Mouse (Mus musculus) lung, postnatal 36 days (tissue): ENCODE data around the gene Tbx20.

Experiments
- DNase-seq: peaks from one replicate; pipeline ENCODE4 v3.0.0; 2022; ENCODE audit warnings: mixed read lengths

Tbx20 gene

DNA sequence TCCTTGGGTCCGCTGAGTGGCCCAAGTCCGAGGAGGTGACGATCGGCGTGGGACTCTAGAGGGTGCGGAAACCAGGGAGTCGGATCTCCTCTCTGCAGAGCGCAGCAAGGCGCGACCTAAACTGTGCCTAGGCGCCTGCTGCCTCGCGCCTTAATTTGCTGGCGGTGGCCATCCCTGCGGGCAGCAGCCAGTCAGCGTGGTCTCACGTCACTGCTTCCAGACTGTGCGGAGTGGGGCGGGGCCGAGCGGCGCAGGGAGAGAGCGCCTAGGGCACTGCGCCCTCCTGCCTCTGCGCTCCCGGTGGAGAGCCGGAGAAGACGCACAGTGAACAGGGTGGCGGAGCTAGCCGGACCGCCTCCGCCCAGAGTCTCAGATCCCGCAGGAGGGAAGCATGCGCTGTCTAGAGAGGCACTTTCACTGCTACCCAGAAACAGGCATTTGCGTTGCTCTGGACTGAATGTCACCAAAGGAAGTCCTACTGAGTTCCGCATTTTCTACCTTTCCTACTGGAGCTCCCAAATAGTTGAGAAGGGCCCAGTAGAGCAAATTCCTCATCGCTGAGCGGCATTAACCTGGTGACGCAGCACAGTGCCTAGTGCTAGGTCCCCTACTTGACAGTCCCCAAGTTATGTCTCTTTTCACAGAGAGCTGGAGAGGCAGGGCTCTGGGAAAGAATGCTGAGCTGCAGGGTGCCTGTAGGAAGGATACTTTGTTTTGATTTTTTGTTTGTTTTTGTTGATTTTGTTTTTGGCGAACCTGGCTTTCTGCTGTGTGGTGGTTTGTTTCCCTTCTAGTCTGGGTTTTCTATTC lies at the start of gene Tbx20:
Gene Tbx20 (minus strand): TSS at position 144 of the 810 bp plus-strand sequence.
- DNase-seq = no peak

- no peak for DNase-seq
These were observed 44.4 kb upstream of the Tbx20 start for GRCm38 (mm10) chr9:24818511-24818910.

DNA sequence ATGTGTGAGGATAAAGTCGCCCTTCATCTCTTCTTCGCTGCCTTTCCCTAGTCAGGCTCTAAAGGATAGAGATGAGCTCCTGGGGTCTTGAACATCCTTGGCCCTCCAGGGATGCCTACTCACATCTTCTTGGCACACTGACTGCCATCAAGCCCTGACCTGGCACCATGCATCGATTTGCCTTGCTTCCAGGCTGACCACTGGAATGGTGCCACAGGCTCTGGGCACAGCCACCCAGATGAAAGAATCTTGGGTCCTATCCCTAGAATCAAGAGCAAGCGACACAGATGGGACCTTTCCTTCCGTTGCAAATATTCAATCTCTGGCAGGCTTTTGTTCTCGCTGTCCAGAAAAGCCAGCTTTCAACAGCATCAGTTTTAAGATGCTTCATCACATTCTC lies 38.4 kb upstream of the Tbx20 start:
- no peak for DNase-seq

GRCm38 (mm10) chr9:24792110-24792509 lies 18.0 kb upstream of the Tbx20 start:
- no peak for DNase-seq

DNA sequence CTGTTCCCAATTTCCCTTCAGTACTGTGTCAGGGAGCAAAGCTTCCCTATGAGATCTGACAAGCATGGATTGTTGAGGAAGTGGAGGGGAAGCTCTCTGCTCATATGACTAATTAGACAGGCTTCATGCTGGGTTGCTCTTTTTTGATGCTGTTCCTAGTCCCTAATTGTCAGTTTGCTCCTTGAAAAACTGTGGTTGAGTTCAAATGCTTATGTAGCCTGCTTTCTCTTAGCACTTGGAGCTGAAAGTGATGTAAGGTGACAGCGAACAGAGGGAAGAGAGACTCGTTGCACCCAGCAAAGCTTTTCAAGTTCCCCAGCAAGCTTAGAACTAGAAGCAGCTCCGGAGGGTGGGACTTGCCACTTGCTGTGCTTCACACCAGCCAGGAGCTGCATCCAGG lies 15.3 kb upstream of the Tbx20 start:
- DNase-seq = no peak

- DNase-seq = no peak
These were observed 8.2 kb upstream of the Tbx20 start for GRCm38 (mm10) chr9:24782338-24782737.

GRCm38 (mm10) chr9:24780929-24781441 lies 6.9 kb upstream of the Tbx20 start:
- no peak for DNase-seq

- DNase-seq = no peak
These were observed 6.4 kb upstream of the Tbx20 start for GRCm38 (mm10) chr9:24780391-24780928.

DNA sequence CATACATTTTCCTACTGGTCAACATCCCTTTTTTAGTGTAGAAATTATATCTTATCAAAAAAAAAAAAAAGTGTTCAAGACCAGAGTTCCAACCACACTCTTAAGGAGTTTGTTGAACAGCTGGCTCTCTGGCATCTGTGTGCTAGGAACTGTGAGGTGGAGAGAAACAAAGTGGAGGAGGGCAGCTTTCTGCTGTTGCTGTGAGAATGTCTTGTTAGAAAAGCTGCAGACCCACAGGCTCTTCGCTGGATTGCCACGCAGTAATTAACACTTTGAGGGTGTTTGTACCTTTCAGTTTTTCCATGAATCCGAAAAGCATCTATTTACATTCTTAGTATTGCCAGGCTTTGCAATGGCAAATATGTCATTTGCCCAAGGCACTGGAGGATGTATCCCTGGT lies 5.9 kb upstream of the Tbx20 start:
- DNase-seq = no peak

GRCm38 (mm10) chr9:24778571-24778970 lies 4.5 kb upstream of the Tbx20 start:
- DNase-seq = no peak

DNA sequence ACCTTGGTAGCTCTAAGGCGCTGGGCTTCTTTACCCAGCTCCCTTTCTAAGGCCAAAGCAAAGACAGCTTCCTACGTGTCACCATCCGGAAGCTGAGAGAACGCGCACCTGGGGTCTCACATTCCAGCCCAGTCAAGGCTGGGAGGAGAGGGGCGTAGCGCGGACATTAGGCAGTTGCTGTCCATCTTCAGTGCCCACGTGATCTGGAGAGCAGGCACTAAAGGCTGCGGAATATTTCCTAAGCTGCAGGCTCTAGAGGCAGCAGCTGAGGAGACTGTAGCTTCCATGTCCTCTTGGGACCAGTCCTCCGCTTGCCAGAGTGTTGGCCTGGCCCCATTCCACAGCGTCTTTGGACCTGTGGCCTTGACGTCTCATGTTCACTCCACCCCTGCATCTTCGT lies 3.9 kb upstream of the Tbx20 start:
- DNase-seq = no peak

DNA sequence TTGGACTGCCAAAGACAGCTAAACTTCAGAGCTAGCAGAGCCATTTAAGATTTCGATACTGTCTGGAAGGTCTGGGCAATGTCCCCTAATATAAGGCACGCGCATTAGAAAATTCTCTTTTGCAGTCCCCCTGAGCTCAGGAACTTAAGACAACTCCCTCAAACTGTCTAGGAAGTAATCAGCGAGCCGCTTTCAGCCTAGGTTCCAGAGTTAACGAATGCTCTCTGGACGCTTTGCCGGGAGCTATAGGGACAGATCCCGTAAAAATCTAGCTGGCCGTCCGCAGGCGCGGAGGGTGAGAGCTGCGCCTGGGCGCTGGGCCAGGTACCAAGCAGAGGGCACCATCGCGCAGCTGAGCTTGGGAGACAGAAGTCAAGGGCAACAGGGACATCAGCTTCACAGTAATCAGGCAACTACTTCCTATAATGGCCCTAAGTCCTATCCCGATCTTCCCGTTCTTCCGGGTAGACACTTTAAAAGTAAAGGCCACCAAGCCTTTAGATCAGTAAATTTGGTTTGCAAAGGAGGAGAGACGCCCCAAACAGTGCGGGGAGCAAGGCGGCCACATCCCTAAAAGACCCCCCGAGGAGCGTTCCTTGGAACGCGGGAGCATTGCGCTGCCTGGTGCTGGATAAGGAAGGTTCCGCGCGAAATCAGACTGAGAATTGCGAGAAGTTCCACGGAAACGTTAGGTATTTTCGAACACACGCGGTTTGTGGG lies 3.2 kb upstream of the Tbx20 start:
- DNase-seq = no peak

DNA sequence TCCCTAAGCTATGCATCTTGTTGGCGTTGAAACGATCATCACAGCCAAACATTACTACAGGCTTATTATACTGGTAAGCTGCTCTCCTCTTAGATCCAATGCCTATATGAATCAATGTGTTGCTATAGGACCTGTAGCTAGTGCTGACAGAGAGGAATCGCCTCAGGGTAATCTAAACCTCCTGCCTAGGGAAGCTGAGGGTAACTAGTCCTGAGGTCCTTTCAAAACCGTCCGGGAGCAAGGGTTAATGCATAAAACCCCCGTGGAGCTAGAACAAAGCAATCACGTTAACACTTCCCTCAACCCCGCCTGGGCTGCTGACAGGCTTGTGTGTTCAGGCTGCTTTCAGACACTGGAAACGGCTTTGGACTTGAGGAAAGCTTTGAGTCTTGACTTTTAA lies 2.4 kb upstream of the Tbx20 start:
- DNase-seq = no peak

- DNase-seq = no peak
These were observed 1.5 kb upstream of the Tbx20 start for GRCm38 (mm10) chr9:24775567-24775966.

GRCm38 (mm10) chr9:24775001-24775400 lies 898 bp upstream of the Tbx20 start:
- DNase-seq = no peak

DNA sequence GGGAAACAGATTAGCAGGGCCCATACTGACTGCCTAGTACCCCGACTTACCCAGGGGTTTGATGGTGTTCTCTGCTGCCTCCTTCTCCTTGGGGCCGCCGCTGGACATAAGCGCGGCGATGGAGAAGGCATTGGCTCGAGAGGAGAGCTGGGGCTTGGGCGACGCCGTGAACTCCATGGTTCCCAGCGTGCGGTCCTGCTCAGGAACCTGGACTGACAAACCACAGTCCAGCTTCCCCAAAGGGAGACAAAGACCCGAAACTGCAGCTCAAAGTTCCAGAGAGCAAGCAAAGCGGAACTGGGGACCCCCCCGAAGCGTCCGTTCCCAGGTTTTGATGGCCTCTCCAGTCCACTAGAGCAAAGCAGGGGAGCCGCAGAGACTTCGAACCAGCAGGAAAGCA lies 434 bp downstream of the Tbx20 start:
- DNase-seq = no peak

- DNase-seq = no peak
These were observed 932 bp downstream of the Tbx20 start for GRCm38 (mm10) chr9:24773171-24773570.

DNA sequence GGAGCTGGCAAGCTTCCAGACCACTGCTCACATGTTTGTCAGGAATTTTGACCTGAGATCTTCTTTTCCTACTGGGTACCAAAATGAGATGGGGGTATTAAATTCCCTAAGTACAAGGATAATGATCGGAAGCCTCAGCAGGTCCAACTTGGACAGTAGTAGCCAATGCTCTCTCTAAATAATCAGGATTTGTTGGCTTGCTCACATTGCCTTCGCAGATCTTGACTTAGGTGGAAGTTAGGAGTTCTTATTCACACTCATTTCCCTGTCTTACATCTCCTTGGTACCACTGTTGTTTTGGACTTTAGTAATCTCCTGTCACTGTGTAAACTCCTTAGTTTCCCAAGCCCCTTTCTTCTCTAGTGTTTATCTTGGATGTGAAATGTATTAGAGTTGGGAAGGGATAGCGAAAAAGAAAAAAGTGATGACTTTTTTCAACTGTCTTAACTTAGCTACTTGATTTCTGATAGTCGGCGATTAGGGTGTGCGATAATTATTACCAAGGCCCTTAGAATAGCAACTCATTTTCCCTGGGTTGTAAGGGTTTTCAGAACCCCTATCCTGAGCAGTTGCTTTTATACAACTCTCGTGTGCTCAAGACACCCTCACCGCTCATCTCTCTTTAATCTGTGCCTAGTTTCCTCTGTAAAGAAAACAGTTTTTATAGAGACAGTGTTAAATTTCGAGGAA lies 1.5 kb downstream of the Tbx20 start:
- DNase-seq = no peak

- DNase-seq = no peak
These were observed 2.4 kb downstream of the Tbx20 start for GRCm38 (mm10) chr9:24771713-24772112.

GRCm38 (mm10) chr9:24770941-24771405 lies 3.1 kb downstream of the Tbx20 start:
- DNase-seq = no peak

DNA sequence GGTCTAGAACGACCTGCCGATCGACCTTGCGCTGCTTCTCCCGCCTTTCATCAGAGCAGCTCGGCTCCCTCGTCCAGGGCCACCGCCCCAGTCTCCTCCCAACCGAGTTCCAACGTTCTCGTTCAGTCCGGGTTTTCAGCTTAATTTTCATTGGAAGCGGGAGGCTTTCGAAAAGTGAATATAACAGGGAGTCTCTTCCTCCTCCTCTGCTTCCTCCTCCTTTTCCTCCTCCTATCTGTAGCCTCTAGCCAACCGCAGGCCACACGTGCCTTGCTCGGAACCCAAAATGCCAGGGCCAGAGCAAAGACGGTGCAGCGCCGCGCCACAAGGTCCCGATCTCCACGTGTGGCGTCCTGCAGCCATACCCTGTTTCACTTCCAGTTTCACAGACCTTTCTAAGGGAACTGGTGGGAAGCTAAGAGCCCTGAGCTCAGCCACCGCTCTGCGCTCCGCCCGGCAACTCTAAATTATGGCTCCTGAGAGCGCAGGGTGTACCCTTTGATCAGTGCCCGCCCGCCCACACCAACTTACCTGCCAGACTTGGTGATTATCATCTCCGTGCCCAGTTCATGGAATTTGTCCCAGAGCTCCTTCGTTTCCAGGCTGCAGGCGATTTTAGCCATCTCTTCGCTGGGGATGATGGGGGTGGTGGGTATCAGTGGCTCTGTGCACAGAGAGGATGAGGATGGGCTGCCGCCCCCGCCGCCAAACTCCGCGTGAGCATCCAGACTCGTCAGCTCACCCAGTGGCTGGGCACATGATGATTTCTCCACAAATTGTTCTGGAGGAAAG lies 3.8 kb downstream of the Tbx20 start:
- DNase-seq = no peak

- DNase-seq = no peak
These were observed 4.5 kb downstream of the Tbx20 start for GRCm38 (mm10) chr9:24769611-24770010.
